Mouse (Mus musculus): ENCODE measurements around the gene Mrgpre. TPM values are rescaled to one million over a fixed set of nuclear protein-coding genes. Genes with fewer than 3 reads are reported as not detected.

Gene Mrgpre
- 14.6 TPM for polyA plus RNA-seq (2017; shearing (Covaris generic))

GRCm38 (mm10) chr7:143783996-143784829, at the start of gene Mrgpre:
Gene Mrgpre (minus strand): TSS chr7:143784500.

GRCm38 (mm10) chr7:143822375-143823265, 38.3 kb upstream of the Mrgpre start, which contains the start of the genes Nadsyn1 and Dhcr7:
Gene Nadsyn1 (minus strand): TSS chr7:143822849.
Gene Dhcr7 (plus strand): TSS chr7:143823145.

GRCm38 (mm10) chr7:143766893-143767292, 17.4 kb downstream of the Mrgpre start, which contains the start of gene Mrgprg:
Gene Mrgprg (minus strand): TSS chr7:143766993.

GRCm38 (mm10) chr7:143756125-143757026, 27.9 kb downstream of the Mrgpre start, which contains the start of gene Osbpl5:
Gene Osbpl5 (minus strand): TSS chr7:143756985.

Other genes starting within 250 kb of the Mrgpre start
- gene Nap1l4, start 235.4 kb downstream of the Mrgpre start, polyA plus RNA-seq (2017; shearing (Covaris generic)), result 314 TPM
- gene Cars, start 184.4 kb downstream of the Mrgpre start, polyA plus RNA-seq (2017; shearing (Covaris generic)), result 48.5 TPM
- 37.8 TPM for gene Tnfrsf26, start 155.8 kb downstream of the Mrgpre start, polyA plus RNA-seq (2017; shearing (Covaris generic))
- 34.5 TPM for gene Tnfrsf22, start 134.8 kb downstream of the Mrgpre start, polyA plus RNA-seq (2017; shearing (Covaris generic))
- 6.1 TPM for gene Tnfrsf23, start 98.6 kb downstream of the Mrgpre start, polyA plus RNA-seq (2017; shearing (Covaris generic))
- 38.9 TPM for gene Osbpl5, start 27.5 kb downstream of the Mrgpre start, polyA plus RNA-seq (2017; shearing (Covaris generic))
- not detected for gene Mrgprg, start 17.5 kb downstream of the Mrgpre start, polyA plus RNA-seq (2017; shearing (Covaris generic))
- gene Nadsyn1, start 38.3 kb upstream of the Mrgpre start, polyA plus RNA-seq (2017; shearing (Covaris generic)), result 26.8 TPM
- gene Dhcr7, start 38.6 kb upstream of the Mrgpre start, polyA plus RNA-seq (2017; shearing (Covaris generic)), result 19.9 TPM
- gene Gm498, start 82.3 kb upstream of the Mrgpre start, polyA plus RNA-seq (2017; shearing (Covaris generic)), result not detected
- not detected for gene Shank2, start 217.4 kb upstream of the Mrgpre start, polyA plus RNA-seq (2017; shearing (Covaris generic))